Mouse (Mus musculus) retina, adult 2 months (tissue): ENCODE data around the gene Gopc.
"Not testable (repeated sequence)": the region's sequence is repeated elsewhere in the genome, so short reads cannot be mapped to it uniquely, and the experiment has no call there.

Experiments used
- DNase-seq: peaks from one replicate; pipeline ENCODE4 v3.0.0-alpha.2; 2012; ENCODE audit warnings: low read depth, low spot score

The Gopc gene

GRCm38 (mm10) chr10:52298568-52298967 lies 83.4 kb downstream of the Gopc start:
- DNase-seq: not testable (repeated sequence)

- DNase-seq: no peak
Observed at GRCm38 (mm10) chr10:52295934-52296333, 86.0 kb downstream of the Gopc start.

GRCm38 (mm10) chr10:52293921-52294577 lies 87.9 kb downstream of the Gopc start:
- no peak for DNase-seq

- DNase-seq: not testable (repeated sequence)
Observed at GRCm38 (mm10) chr10:52292391-52292790, 89.5 kb downstream of the Gopc start.

GRCm38 (mm10) chr10:52289261-52289660 lies 92.7 kb downstream of the Gopc start:
- no peak for DNase-seq

- DNase-seq: no peak
Observed at GRCm38 (mm10) chr10:52287852-52288533, 93.9 kb downstream of the Gopc start.
